Mouse (Mus musculus): ENCODE data around the gene Klrb1f. TPM values are rescaled to one million over a fixed set of nuclear protein-coding genes. Genes with fewer than 3 reads are reported as not detected.
"Not testable (repeated sequence)": the region's sequence is repeated elsewhere in the genome, so short reads cannot be mapped to it uniquely, and the experiment has no call there.

Gene Klrb1f
- polyA plus RNA-seq, 1 experiment from 2014 or later, result 0.24 TPM

DNA sequence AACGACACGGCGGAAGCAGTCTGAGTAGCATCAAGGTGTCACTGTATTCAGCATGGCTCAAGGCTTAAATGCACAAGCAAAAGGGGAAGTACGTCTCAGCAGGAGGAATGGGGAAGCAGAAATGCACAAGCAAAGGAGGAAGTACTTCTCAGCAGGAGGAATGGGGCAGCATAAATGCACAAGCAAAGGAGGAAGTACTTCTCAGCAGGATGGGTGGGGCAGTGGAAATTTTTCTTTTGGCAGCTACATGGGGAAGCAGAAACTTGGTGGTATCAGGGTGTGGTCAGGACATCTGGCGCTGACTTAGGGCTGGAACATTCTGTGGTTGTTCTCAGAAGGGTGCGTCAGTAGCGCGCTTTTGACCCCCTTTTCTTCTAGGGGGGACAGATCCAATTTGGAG lies 42.9 kb downstream of the Klrb1f start:
- H3K4me1 ChIP-seq (replicated peaks); H3K4me2 ChIP-seq; H3K4me3 ChIP-seq (replicated peaks); H3K36me3 ChIP-seq (replicated peaks); H3K9ac ChIP-seq; H3K27me3 ChIP-seq; ATAC-seq (ENCODE audit: insufficient read depth); H3K9me3 ChIP-seq (replicated peaks); H3K27ac ChIP-seq (replicated peaks): not testable (repeated sequence)
- WGBS (ENCODE audit: insufficient replicate concordance), result 80% methylated on average over 8 of the region's 8 CpGs

DNA sequence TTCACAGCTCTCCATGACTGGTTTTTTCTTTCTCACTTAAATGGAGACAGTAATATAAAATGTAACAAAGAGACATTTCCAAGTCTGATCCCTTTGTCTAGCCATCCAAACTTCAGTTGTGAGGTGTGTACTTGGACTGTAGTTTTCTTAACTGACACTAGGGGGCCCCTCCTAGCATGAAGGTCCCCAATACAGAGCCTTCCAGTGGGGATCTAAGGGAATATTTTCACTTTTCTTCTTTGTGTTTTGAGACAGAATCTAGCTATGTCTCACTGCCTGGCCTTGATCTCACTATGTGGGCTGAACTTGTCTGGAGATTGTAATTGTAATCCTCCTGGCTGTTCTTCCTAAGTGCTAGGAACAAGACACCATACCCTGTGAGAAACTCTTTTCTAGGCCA lies 49.5 kb downstream of the Klrb1f start:
- Histone ChIP-seq H3K36me3 (replicated peaks) (0 out of 2 replicates have a peak, but pooled peaks cover 2% of the 10 kb centered on the region), H3K9ac (no peak overlapping the region), H3K27ac (replicated peaks) (no peak overlapping the region), H3K4me2 (no peak overlapping the region), H3K27me3 (no peaks in the 10 kb centered on the region), H3K9me3 (replicated peaks) (no peaks in the 10 kb centered on the region), H3K4me1 (replicated peaks) (peaks cover 4% of the 10 kb centered on the region; the same call in 1 of the 2 replicates), H3K4me3 (replicated peaks) (no peak overlapping the region)
- no peak for ATAC-seq (ENCODE audit: insufficient read depth)

GRCm38 (mm10) chr6:129097929-129098328 lies 52.2 kb downstream of the Klrb1f start:
- no peaks in the 10 kb centered on the region for H3K27me3 ChIP-seq
- H3K36me3 ChIP-seq (replicated peaks), result no peaks in the 10 kb centered on the region
- peaks cover 7% of the 10 kb centered on the region; the same call in 1 of the 2 replicates for H3K4me1 ChIP-seq (replicated peaks)
- no peak overlapping the region for H3K27ac ChIP-seq (replicated peaks)
- no peaks in the 10 kb centered on the region for H3K9me3 ChIP-seq (replicated peaks)
- H3K4me2 ChIP-seq, result no peak overlapping the region
- ATAC-seq (ENCODE audit: insufficient read depth), result no peak
- no peak overlapping the region for H3K4me3 ChIP-seq (replicated peaks)
- 13% methylated on average over 1 of the region's 1 CpGs for WGBS (ENCODE audit: insufficient replicate concordance)
- no peak overlapping the region for H3K9ac ChIP-seq

GRCm38 (mm10) chr6:129100794-129101193 lies 55.1 kb downstream of the Klrb1f start, which contains the start of gene Clec2e:
Gene Clec2e, minus strand, starts transcription at chr6:129100913.
- 39% methylated on average over 1 of the region's 1 CpGs for WGBS (ENCODE audit: insufficient replicate concordance)
- not testable (repeated sequence) for H3K9me3 ChIP-seq (replicated peaks); ATAC-seq (ENCODE audit: insufficient read depth); H3K36me3 ChIP-seq (replicated peaks); H3K27me3 ChIP-seq; H3K4me2 ChIP-seq; H3K27ac ChIP-seq (replicated peaks); H3K4me3 ChIP-seq (replicated peaks); H3K9ac ChIP-seq
- H3K4me1 ChIP-seq (replicated peaks), result peaks cover 12% of the 10 kb centered on the region; the same call in 1 of the 2 replicates

- Histone ChIP-seq H3K27ac (replicated peaks) (no peak overlapping the region), H3K4me1 (replicated peaks) (peaks cover 12% of the 10 kb centered on the region; the same call in 1 of the 2 replicates), H3K4me3 (replicated peaks) (no peak overlapping the region), H3K4me2 (no peak overlapping the region), H3K27me3 (no peaks in the 10 kb centered on the region), H3K9ac (no peak overlapping the region), H3K36me3 (replicated peaks) (no peaks in the 10 kb centered on the region), H3K9me3 (replicated peaks) (no peaks in the 10 kb centered on the region)
- ATAC-seq (ENCODE audit: insufficient read depth), result no peak
- 55% methylated on average over 1 of the region's 1 CpGs for WGBS (ENCODE audit: insufficient replicate concordance)
These were observed 55.9 kb downstream of the Klrb1f start for GRCm38 (mm10) chr6:129101604-129102003.

DNA sequence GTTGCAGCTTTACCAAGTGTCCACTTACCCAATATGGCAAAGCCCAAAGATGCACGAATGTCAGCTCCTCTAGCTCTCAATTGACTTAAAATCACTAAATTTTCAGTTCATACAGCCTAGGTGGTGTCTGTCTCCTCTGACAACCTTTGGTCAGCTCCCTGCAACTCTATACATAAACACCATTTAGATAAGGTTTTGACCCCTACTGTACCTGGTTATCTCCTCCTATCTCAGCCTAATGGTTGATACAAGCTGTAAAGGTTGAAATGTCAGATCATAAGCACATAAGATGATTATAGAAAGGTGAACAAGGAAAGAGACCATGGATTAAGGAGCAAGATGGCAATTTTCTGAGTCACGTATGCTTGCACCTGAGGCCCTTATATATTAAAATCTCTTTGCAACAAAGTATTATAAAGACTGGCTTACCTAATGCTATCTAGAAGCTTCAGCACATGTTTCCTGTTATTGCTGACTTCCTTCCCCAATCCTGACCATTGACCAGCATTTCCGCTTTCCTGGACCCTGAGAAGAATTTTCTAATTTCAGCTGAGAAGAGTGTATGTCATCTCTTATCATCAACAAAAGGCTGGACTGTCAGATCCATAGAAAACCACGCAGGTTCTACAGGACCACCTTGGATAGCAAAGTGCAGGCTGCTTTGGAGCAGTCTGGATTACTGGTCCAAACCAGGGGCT lies 57.3 kb downstream of the Klrb1f start:
- 32% methylated on average over 4 of the region's 4 CpGs for WGBS (ENCODE audit: insufficient replicate concordance)
- ATAC-seq (ENCODE audit: insufficient read depth), result no peak; the same call in 1 of the 2 replicates
- Histone ChIP-seq H3K9ac (no peak overlapping the region), H3K4me3 (replicated peaks) (no peak overlapping the region), H3K4me2 (no peak overlapping the region), H3K4me1 (replicated peaks) (peaks cover 10% of the 10 kb centered on the region; the same call in 1 of the 2 replicates), H3K36me3 (replicated peaks) (no peaks in the 10 kb centered on the region), H3K9me3 (replicated peaks) (no peaks in the 10 kb centered on the region), H3K27me3 (no peaks in the 10 kb centered on the region), H3K27ac (replicated peaks) (no peak overlapping the region)

Other genes starting within 250 kb of the Klrb1f start
- not detected in 2 replicates for gene Gm44511, start 219.6 kb upstream of the Klrb1f start, polyA plus RNA-seq (2015; fragmentation: Nextera tagmentation; extraction: Ambion mirVana)
- 0.18 and 0.23 TPM in 2 replicates for gene Klrb1b, start 219.6 kb upstream of the Klrb1f start, polyA plus RNA-seq (2015; fragmentation: Nextera tagmentation; extraction: Ambion mirVana)
- gene Clec2i, start 158.3 kb upstream of the Klrb1f start, polyA plus RNA-seq (2015; fragmentation: Nextera tagmentation; extraction: Ambion mirVana), result 0.17 and 0.25 TPM in 2 replicates
- 5.8 and 6.9 TPM in 2 replicates for gene BC035044, start 154.8 kb upstream of the Klrb1f start, polyA plus RNA-seq (2015; fragmentation: Nextera tagmentation; extraction: Ambion mirVana)
- gene Clec2g, start 111.5 kb upstream of the Klrb1f start, polyA plus RNA-seq (2015; fragmentation: Nextera tagmentation; extraction: Ambion mirVana), result not detected in 2 replicates
- gene Clec2e, start 55.0 kb downstream of the Klrb1f start, polyA plus RNA-seq (2015; fragmentation: Nextera tagmentation; extraction: Ambion mirVana), result not detected in 2 replicates
- gene Clec2d, start 134.7 kb downstream of the Klrb1f start, polyA plus RNA-seq (2015; fragmentation: Nextera tagmentation; extraction: Ambion mirVana), result 0.58 and 0.59 TPM in 2 replicates
- 0.93 and 1.2 TPM in 2 replicates for gene Cd69, start 229.5 kb downstream of the Klrb1f start, polyA plus RNA-seq (2015; fragmentation: Nextera tagmentation; extraction: Ambion mirVana)

All from liver, embryonic 15.5 days (tissue).